In the genomic region with DNA sequence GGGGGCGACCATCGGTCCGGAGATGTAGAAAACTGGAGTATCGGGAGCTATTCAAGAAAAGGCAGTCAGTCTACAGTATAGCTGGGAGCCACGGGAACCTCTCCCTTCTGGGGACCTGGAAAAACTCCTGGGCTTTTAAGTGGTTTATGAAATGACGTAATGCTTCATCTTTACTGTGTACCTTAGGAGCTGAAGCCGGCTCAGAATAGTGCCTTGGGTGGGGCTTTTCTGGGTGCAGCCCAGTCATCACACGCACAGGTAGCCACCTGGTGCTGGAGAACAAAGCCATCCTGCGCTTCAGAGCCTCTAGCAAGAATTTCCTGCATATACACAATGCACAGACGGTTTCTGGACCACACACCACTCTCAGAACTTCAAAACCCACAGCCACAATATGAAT, we compare ENCODE assay signal across 25 mouse cellular contexts. TPM values are rescaled to one million over a fixed set of nuclear protein-coding genes. Genes with fewer than 3 reads are reported as not detected.
DNase-seq lines count a peak whose midpoint lies in the region; ATAC-seq and TF ChIP-seq lines count a peak whose summit lies in the region.
"Had no signal": no experiment of that assay in that cellular context is flagged by ENCODE, and none has a peak within 500 bp of the region (broad histone marks: within the 10 kb centered on the region; RNA-seq: fewer than 3 reads in every experiment).

No protein-coding gene starts in this region.

- no peak for TF ChIP-seq CTCF in lung, embryonic 14.5 days (IDR thresholded peaks at IDR 0.05; ENCODE audit: low read depth)

- 72% methylated on average over 10 of the region's 10 CpGs for WGBS in lung, embryonic 14.5 days
- 66% methylated on average over 10 of the region's 10 CpGs for WGBS in stomach, embryonic 15.5 days

- no peak for ATAC-seq in lung, embryonic 14.5 days (ENCODE audit: insufficient read depth)
- ATAC-seq in stomach, embryonic 15.5 days (ENCODE audit: insufficient read depth, low FRiP score, low read depth), result peak; percentile 60
- ATAC-seq: CD4-positive, CD25-positive, alpha-beta regulatory T cell, adult 4 months; forebrain, embryonic 13.5 days; forebrain, embryonic 16.5 days had no signal

- H3K27ac ChIP-seq in lung, embryonic 14.5 days (ENCODE audit: low read depth), result no peak overlapping the region
- H3K27ac ChIP-seq in stomach, embryonic 15.5 days, result no peak overlapping the region
- H3K27ac ChIP-seq: embryonic facial prominence, embryonic 13.5 days; forebrain, embryonic 10.5 days; forebrain, embryonic 13.5 days; heart, adult 2 months; hindbrain, embryonic 12.5 days; hindbrain, embryonic 15.5 days had no signal

- H3K9me3 ChIP-seq in lung, embryonic 14.5 days (ENCODE audit: low read depth, low read length), result no peaks in the 10 kb centered on the region
- H3K9me3 ChIP-seq in stomach, embryonic 15.5 days, result no peaks in the 10 kb centered on the region
- H3K9me3 ChIP-seq: embryonic facial prominence, embryonic 13.5 days; forebrain, embryonic 10.5 days; forebrain, embryonic 13.5 days; hindbrain, embryonic 12.5 days; hindbrain, embryonic 15.5 days had no signal

- intact Hi-C loops in heart, postnatal 25 days (cut with DNase I), result no loop called here
- intact Hi-C loops in heart, postnatal 36 days (cut with DNase I), result no loop called here

- H3K36me3 ChIP-seq in lung, embryonic 14.5 days (ENCODE audit: insufficient read depth), result no peaks in the 10 kb centered on the region
- H3K36me3 ChIP-seq in stomach, embryonic 15.5 days, result no peaks in the 10 kb centered on the region
- H3K36me3 ChIP-seq: embryonic facial prominence, embryonic 13.5 days; forebrain, embryonic 10.5 days; hindbrain, embryonic 12.5 days; hindbrain, embryonic 15.5 days had no signal

- H3K9ac ChIP-seq in lung, embryonic 14.5 days, result no peak overlapping the region
- H3K9ac ChIP-seq in stomach, embryonic 15.5 days, result no peak overlapping the region
- H3K9ac ChIP-seq: embryonic facial prominence, embryonic 13.5 days; forebrain, embryonic 13.5 days; hindbrain, embryonic 12.5 days; hindbrain, embryonic 15.5 days had no signal

- H3K27me3 ChIP-seq in lung, embryonic 14.5 days (ENCODE audit: insufficient read depth, low read length), result no peaks in the 10 kb centered on the region
- no peaks in the 10 kb centered on the region for H3K27me3 ChIP-seq in stomach, embryonic 15.5 days (replicated peaks)
- H3K27me3 ChIP-seq: embryonic facial prominence, embryonic 13.5 days; forebrain, embryonic 13.5 days; hindbrain, embryonic 15.5 days had no signal

- H3K4me1 ChIP-seq in lung, embryonic 14.5 days (ENCODE audit: insufficient read depth), result no peaks in the 10 kb centered on the region
- no peaks in the 10 kb centered on the region for H3K4me1 ChIP-seq in stomach, embryonic 15.5 days
- H3K4me1 ChIP-seq: embryonic facial prominence, embryonic 13.5 days; forebrain, embryonic 10.5 days; hindbrain, embryonic 15.5 days had no signal

- no peak overlapping the region for H3K4me3 ChIP-seq in lung, embryonic 14.5 days (ENCODE audit: low read depth, low read length)
- H3K4me3 ChIP-seq in stomach, embryonic 15.5 days (replicated peaks), result no peak overlapping the region
- H3K4me3 ChIP-seq: embryonic facial prominence, embryonic 13.5 days; forebrain, embryonic 10.5 days; forebrain, embryonic 13.5 days; heart, adult 2 months; hindbrain, embryonic 12.5 days; hindbrain, embryonic 15.5 days had no signal

- DNase-seq in lung, embryonic 14.5 days, result peak; percentile 30
- no peak for DNase-seq in lung, postnatal 10 days
- DNase-seq in R1 (ENCODE audit: low read depth, low spot score) (peak; percentile 34), ZHBTc4 (ENCODE audit: low read depth, low spot score) (peak; percentile 17)
- DNase-seq in heart, postnatal 25 days (ENCODE audit: low spot score), result no peak
- DNase-seq in heart, postnatal 36 days, result no peak
- DNase-seq in heart, postnatal 4 days, result no peak
- DNase-seq: adrenal gland, postnatal 10 days; adrenal gland, postnatal 36 days; cerebellum, adult 18-20 months; cerebellum, adult 9-10 months; cerebellum, postnatal 14 days; gastrocnemius, postnatal 10 days; gastrocnemius, postnatal 36 days; heart, adult 2 months had no signal

- H3K4me2 ChIP-seq in lung, embryonic 14.5 days, result no peak overlapping the region
- no peak overlapping the region for H3K4me2 ChIP-seq in stomach, embryonic 15.5 days
- H3K4me2 ChIP-seq: embryonic facial prominence, embryonic 13.5 days; forebrain, embryonic 13.5 days; heart, embryonic 11.5 days; hindbrain, embryonic 12.5 days; hindbrain, embryonic 15.5 days had no signal

RNA-seq across cellular contexts. Expression of a gene that starts 7.2 kb away (rescaled TPM):
- polyA plus RNA-seq in lung, embryonic 14.5 days (2014; fragmentation: Nextera tagmentation; extraction: Ambion mirVana), result 0.28 and 0.39 TPM in 2 replicates
- polyA plus RNA-seq in stomach, embryonic 15.5 days (2015; fragmentation: Nextera tagmentation; extraction: Ambion mirVana), result 0.23 and 0.62 TPM in 2 replicates
- 1 to 10 TPM; 1.0 to 1.7 TPM for total RNA-seq in heart, postnatal 25 days (2021)
- 1 to 10 TPM; 1.4 to 1.5 TPM for total RNA-seq in heart, postnatal 36 days (2021)
- 1 to 10 TPM; 1.3 to 2.4 TPM for total RNA-seq in heart, postnatal 4 days (2021)
- total RNA-seq: hematopoietic stem cell, adult 5-6 weeks had no signal

RNA-seq across cellular contexts. Expression of a gene that starts 30.6 kb away (rescaled TPM):
- polyA plus RNA-seq in lung, embryonic 14.5 days (2014; fragmentation: Nextera tagmentation; extraction: Ambion mirVana), result 79.2 and 80.4 TPM in 2 replicates
- 62.6 and 65.7 TPM in 2 replicates for polyA plus RNA-seq in stomach, embryonic 15.5 days (2015; fragmentation: Nextera tagmentation; extraction: Ambion mirVana)
- total RNA-seq in heart, postnatal 25 days (2021), result 10 to 100 TPM; 17.7 to 19.1 TPM
- total RNA-seq in heart, postnatal 36 days (2021), result 10 to 100 TPM; 20.2 to 22.2 TPM
- total RNA-seq in heart, postnatal 4 days (2021), result 10 to 100 TPM; 25.1 to 30.1 TPM

Comparison
In these comparisons a context has a peak if more than half of its experiments do, and no peak if none do; other contexts are left out.
1. DNase-seq: peak in lung, embryonic 14.5 days (single experiment), R1 (single experiment) and ZHBTc4 (single experiment); none in lung, postnatal 10 days (single experiment), heart, postnatal 25 days (single experiment), heart, postnatal 36 days (0 of 2) and heart, postnatal 4 days (single experiment).